Mouse (Mus musculus) neutrophil, adult 65 days (primary cell): ENCODE results near the gene Ikzf3. TPM values are rescaled to one million over a fixed set of nuclear protein-coding genes. Genes with fewer than 3 reads are reported as not detected.

ENCODE experiments used
- total RNA-seq: library from RNA; stranded (reverse); gene quantifications from 2 replicates; pipeline ENCODE4 v1.2.4, GENCODE M21; 2023

Ikzf3 gene
- total RNA-seq = 1.8 and 5.5 TPM in 2 replicates

DNA sequence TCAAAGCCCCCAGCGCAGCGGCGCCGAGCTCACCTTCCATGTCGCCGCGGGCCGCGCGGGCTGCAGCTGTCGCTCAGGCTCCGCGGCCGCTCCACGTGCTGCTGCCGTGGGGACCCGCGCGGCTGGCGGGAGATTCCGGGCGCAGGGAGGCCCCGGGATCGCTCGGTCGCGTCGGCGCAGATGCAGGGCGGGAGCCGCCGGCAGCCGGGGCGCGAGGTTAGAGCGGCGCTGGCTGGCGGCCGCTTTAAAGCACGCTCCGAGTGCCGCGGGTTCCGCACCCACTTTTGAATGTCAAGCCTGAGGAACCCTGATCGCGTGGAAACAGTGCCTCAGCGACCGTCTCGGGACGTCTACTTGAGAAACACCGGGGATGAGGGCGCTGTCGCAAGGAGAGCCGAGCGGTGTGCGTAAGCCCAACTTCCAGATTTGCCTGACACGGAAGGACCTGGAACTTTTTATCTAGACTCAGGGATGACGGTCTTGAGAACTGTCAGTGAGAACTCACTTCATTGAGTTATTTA lies at the start of gene Ikzf3:
Gene Ikzf3 (minus strand): TSS at position 321 of the 521 bp plus-strand sequence.

DNA sequence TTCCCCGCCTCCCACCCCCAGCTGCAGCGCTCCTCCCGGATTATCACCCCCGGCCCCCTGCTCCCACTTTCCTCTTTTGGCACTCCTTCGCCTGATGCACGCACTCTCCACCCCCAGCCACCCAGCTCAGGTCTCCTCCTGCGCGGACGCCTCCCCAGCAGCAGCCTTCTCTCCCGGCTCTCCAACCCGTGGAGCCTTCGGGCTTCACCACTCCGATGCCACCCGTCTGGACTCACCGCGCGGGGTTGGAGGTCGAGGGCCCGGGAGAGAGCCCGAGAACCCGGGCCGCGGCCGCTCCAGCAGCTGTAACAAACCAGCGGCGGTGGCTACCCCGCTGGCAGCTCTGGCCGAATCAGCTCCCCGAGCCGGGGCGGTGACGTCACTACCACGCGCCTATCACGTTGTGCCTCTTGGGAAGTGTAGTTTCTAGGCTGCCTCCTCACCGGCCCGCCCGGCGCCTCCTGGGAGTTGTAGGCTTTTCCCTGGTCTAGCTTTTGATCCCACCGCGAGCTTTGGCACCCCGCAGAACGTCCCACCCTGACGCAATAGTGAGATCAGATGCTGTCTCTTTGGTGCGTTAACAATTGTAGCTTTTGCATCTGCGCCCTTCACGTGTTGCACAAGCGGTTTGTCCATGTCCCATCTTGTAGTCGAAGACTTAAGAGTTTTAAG lies 41.2 kb upstream of the Ikzf3 start, which contains the start of gene Ormdl3:
Gene Ormdl3 (minus strand): TSS at position 477 of the 672 bp plus-strand sequence.

DNA sequence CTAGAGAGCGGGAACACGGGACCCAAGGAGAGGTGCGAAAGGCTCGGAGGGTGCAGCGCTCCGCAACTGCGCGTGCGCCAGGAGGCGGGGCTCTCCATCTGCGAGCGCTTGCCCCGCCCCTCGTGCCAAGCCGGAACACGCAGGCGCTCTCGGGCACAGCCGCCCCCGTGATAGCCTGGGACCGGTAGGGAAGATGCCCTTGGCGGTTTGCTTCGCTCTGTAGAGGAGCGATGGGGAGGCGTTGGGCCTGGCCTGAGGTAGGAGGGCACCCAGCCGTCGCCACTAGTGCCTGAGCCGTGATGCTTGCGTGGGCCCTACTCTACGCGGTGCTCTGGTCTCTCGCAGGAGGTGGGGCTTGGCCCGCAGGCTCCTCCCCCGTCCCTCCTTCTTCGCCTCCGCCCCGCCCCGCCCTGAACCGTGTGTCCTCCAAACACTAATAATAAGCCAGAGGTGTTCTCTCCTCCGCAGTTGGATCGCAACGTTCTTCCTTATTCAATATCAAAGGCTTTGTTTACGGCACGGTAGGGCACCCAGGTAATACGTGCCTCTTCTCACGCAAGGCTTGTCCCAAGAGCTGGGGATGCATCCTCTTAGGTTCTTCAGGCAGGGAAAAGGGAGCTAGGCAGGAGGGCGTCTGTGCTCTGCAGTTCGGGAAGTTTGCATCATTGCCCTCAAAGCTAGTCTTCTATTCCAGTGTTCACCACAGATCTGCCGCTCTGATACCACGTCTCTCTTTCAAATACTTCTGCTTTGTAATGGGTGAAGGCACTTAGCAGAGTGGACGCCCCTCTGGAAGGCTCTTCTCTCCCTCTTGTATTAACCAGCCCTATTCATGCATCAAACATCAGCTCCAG lies 5.4 kb upstream of the Ikzf3 start, which contains the start of gene Zpbp2:
Gene Zpbp2 (plus strand): TSS at position 123 of the 854 bp plus-strand sequence.

DNA sequence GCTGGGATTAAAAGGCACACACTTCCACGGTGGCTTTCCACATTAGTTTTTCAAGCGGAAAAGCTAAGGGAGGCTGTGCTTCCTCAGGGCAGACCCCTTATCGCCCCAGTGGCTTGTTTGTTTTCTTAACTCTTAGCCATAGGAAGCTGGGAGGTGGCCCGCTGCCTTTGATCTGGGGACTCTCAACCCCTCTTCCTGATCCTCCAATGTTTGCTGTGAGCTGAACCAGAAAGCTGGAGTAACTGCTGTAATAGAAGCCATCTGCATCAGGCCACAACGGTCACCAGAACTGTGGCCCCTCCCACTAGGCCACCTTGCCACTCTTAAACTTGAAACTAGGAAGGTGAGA lies 99.6 kb downstream of the Ikzf3 start, which contains the start of gene Grb7:
Gene Grb7 (plus strand): TSS at position 182 of the 349 bp plus-strand sequence.

DNA sequence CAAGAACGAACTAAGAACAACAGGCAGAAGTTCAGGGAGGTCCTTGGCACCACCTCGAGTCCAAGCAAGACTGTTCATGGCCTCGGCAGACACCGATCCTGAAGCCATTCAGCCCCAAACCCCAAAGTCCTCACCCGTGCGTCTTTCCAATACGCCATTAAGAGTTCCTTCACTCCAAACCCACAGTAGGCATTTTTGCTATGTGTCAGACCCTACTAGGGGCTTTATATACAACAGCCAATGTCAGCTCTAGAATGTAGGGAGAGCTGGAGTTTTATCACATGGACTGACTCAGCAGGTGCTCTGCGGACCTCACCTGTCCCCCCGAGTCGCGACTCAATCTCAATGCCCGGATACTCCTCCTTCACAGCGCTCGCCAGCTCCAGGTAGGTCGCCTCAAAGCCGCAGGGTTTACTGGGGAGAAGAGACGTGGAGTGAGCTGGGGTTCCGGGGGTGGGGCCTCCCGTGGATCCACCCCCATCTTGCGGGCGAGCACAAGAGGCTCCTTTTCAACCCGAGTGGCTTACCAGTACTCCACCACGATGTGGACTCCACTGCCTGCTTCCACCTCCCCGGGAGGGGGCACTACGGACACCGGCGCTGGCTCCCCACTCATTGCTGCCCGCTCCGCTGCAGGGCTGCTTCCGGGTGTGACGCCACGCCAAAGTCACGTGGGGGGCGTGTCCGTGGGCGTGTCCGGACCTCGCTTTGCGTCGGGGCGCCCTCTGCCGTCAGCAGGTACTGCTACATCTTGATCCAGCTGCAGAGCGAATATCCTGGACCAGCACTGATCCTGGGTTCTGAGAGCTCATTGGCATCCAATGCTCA lies 107.3 kb downstream of the Ikzf3 start, which contains the start of gene Mien1:
Gene Mien1 (minus strand): TSS at position 661 of the 828 bp plus-strand sequence.

Other genes with a start within 250 kb of the Ikzf3 start
- gene Neurod2, start 216.4 kb downstream of the Ikzf3 start, total RNA-seq = not detected in 2 replicates
- gene Ppp1r1b, start 197.6 kb downstream of the Ikzf3 start, total RNA-seq = not detected in 2 replicates
- 34.1 and 40.6 TPM in 2 replicates for gene Stard3, start 187.7 kb downstream of the Ikzf3 start, total RNA-seq
- not detected in 2 replicates for gene Tcap, start 162.2 kb downstream of the Ikzf3 start, total RNA-seq
- not detected in 2 replicates for gene Pnmt, start 159.6 kb downstream of the Ikzf3 start, total RNA-seq
- gene Pgap3, start 145.5 kb downstream of the Ikzf3 start, total RNA-seq = 1.3 and 1.9 TPM in 2 replicates
- gene Erbb2, start 133.6 kb downstream of the Ikzf3 start, total RNA-seq = not detected in 2 replicates
- 38.5 and 55.9 TPM in 2 replicates for gene Mien1, start 107.0 kb downstream of the Ikzf3 start, total RNA-seq
- not detected in 2 replicates for gene Grb7, start 99.6 kb downstream of the Ikzf3 start, total RNA-seq
- gene Zpbp2, start 5.1 kb upstream of the Ikzf3 start, total RNA-seq = not detected in 2 replicates
- 4.4 and 6.5 TPM in 2 replicates for gene Ormdl3, start 41.3 kb upstream of the Ikzf3 start, total RNA-seq
- not detected in 2 replicates for gene Lrrc3c, start 52.3 kb upstream of the Ikzf3 start, total RNA-seq
- gene Gm12355, start 79.6 kb upstream of the Ikzf3 start, total RNA-seq = 21.5 and 21.8 TPM in 2 replicates
- gene Gsdma3, start 80.3 kb upstream of the Ikzf3 start, total RNA-seq = not detected in 2 replicates
- gene Gsdma2, start 100.7 kb upstream of the Ikzf3 start, total RNA-seq = not detected in 2 replicates
- not detected in 2 replicates for gene Gsdma, start 118.3 kb upstream of the Ikzf3 start, total RNA-seq
- 36.3 and 38.7 TPM in 2 replicates for gene Psmd3, start 136.5 kb upstream of the Ikzf3 start, total RNA-seq
- not detected in 2 replicates for gene Csf3, start 155.2 kb upstream of the Ikzf3 start, total RNA-seq
- gene Med24, start 183.4 kb upstream of the Ikzf3 start, total RNA-seq = 40.2 and 46.5 TPM in 2 replicates
- gene Thra, start 194.6 kb upstream of the Ikzf3 start, total RNA-seq = 20.4 and 31.7 TPM in 2 replicates
- gene Nr1d1, start 229.3 kb upstream of the Ikzf3 start, total RNA-seq = 10.7 and 10.8 TPM in 2 replicates
- 203 and 237 TPM in 2 replicates for gene Msl1, start 249.5 kb upstream of the Ikzf3 start, total RNA-seq